Mouse (Mus musculus) lung, embryonic 15.5 days (tissue): ENCODE results near the gene Cav1. TPM values are rescaled to one million over a fixed set of nuclear protein-coding genes. Genes with fewer than 3 reads are reported as not detected.

Experiments
- ATAC-seq: fragments of 200-750 bp; cut with Nextera tagmentation; 2 replicates; pipeline ENCODE4 v1.8.0; 2017; ENCODE audit warnings: moderate number of reproducible peaks, borderline replicate concordance; ENCODE audit not compliant: low FRiP score, low TSS enrichment; ENCODE audit errors: extremely low read depth
- H3K27ac ChIP-seq: fragments of 300-500 bp; sonication (generic); 2 replicates; pipeline ENCODE4 v1.5.1; 2015; ENCODE audit warnings: moderate library complexity, mild to moderate bottlenecking, inconsistent platforms
- H3K27me3 ChIP-seq: fragments of 300-500 bp; sonication (generic); 2 replicates; pipeline ENCODE4 v1.6.1; 2015; ENCODE audit warnings: inconsistent platforms
- H3K36me3 ChIP-seq: fragments of 300-500 bp; sonication (generic); 2 replicates; pipeline ENCODE4 v1.6.1; 2015; ENCODE audit warnings: inconsistent platforms
- H3K4me1 ChIP-seq: fragments of 300-500 bp; sonication (generic); 2 replicates; pipeline ENCODE4 v1.6.1; 2015; ENCODE audit warnings: inconsistent platforms
- H3K4me2 ChIP-seq: fragments of 300-500 bp; sonication (generic); 2 replicates; pipeline ENCODE4 v1.6.1; 2015; ENCODE audit warnings: inconsistent platforms, mild to moderate bottlenecking, moderate library complexity
- H3K4me3 ChIP-seq: fragments of 300-500 bp; sonication (generic); 2 replicates; pipeline ENCODE4 v1.5.1; 2015; ENCODE audit warnings: mild to moderate bottlenecking, inconsistent platforms
- H3K9ac ChIP-seq: fragments of 300-500 bp; sonication (generic); 2 replicates; pipeline ENCODE4 v1.6.1; 2015; ENCODE audit warnings: inconsistent platforms
- H3K9me3 ChIP-seq: fragments of 300-500 bp; sonication (generic); 2 replicates; pipeline ENCODE4 v1.6.1; 2016; ENCODE audit warnings: inconsistent platforms
- WGBS: fragments of 180-500 bp; shearing (Covaris S2); methylation state at CpG from one replicate; pipeline ENCODE4 v1.1.7; 2015; 5-methylcytosine and 5-hydroxymethylcytosine counted together
- polyA plus RNA-seq: library from polyadenylated mRNA; unstranded; fragments of >200 nt; fragmentation: Nextera tagmentation; extraction: Ambion mirVana; gene quantifications from 2 replicates; pipeline ENCODE4 v1.2.1, GENCODE M21; 2015

Gene Cav1
- polyA plus RNA-seq, 1 experiment from 2014 or later, result 528 TPM

GRCm38 (mm10) chr6:17381690-17382089 is 75.6 kb downstream of the Cav1 start:
- no peak for ATAC-seq
- no peak overlapping the region for H3K4me2 ChIP-seq
- H3K4me1 ChIP-seq, result no peaks in the 10 kb centered on the region
- no peaks in the 10 kb centered on the region for H3K27me3 ChIP-seq
- no peaks in the 10 kb centered on the region for H3K36me3 ChIP-seq
- H3K9ac ChIP-seq, result no peak overlapping the region
- no peak overlapping the region for H3K27ac ChIP-seq
- no peaks in the 10 kb centered on the region for H3K9me3 ChIP-seq
- H3K4me3 ChIP-seq, result no peak overlapping the region
- 79% methylated on average over 6 of the region's 6 CpGs for WGBS

- Histone ChIP-seq H3K9ac (no peak overlapping the region), H3K27ac (no peak overlapping the region), H3K9me3 (no peaks in the 10 kb centered on the region), H3K27me3 (no peaks in the 10 kb centered on the region), H3K4me1 (no peaks in the 10 kb centered on the region), H3K4me3 (no peak overlapping the region), H3K36me3 (no peaks in the 10 kb centered on the region), H3K4me2 (no peak overlapping the region)
- 76% methylated on average over 5 of the region's 5 CpGs for WGBS
- ATAC-seq, result no peak
Measured at GRCm38 (mm10) chr6:17385531-17385930, 79.4 kb downstream of the Cav1 start.

DNA sequence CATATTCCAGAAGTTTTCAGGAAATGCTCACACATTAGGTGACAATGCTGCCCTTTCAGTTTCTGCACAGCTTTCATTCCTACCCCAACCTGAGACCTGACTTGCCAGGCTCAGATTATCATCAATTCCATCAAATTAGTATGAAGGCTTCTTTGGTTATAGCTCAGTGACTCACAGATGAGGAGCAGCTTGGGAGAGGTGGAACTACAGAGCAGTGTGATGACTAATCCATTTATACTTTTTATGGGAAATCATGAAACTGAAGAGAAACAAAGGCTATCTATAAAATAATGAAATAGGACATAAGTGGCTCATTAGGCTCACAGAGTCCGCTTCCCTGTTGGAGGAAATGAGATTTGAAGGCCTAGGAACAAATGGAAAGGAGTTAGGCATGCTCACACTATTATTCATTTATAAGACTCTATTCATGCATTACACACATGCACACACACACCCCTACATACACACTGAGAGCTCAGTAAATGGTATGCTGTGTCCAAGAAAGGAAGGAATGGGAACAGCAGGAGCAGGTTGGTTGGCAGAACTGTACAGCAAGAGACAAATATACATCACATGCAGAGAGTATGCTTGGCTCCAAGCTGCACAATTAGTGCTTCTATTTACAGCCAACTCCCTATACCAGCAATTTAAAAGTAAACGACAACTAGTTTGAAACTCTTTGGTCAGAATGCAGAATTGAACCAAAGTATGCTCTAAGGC is 82.0 kb downstream of the Cav1 start:
- no peak overlapping the region for H3K9ac ChIP-seq
- ATAC-seq, result no peak
- no peaks in the 10 kb centered on the region for H3K36me3 ChIP-seq
- 90% methylated on average over 2 of the region's 2 CpGs for WGBS
- no peaks in the 10 kb centered on the region for H3K27me3 ChIP-seq
- H3K4me1 ChIP-seq, result no peaks in the 10 kb centered on the region
- H3K27ac ChIP-seq, result no peak overlapping the region
- no peak overlapping the region for H3K4me2 ChIP-seq
- H3K9me3 ChIP-seq, result no peaks in the 10 kb centered on the region
- H3K4me3 ChIP-seq, result no peak overlapping the region

Other genes starting within 250 kb of the Cav1 start
- 68.3 and 68.6 TPM in 2 replicates for gene Tes, start 241.2 kb upstream of the Cav1 start, polyA plus RNA-seq
- 88.0 and 91.2 TPM in 2 replicates for gene Cav2, start 25.1 kb upstream of the Cav1 start, polyA plus RNA-seq
- 7.9 and 8.7 TPM in 2 replicates for gene Met, start 157.5 kb downstream of the Cav1 start, polyA plus RNA-seq